Mouse (Mus musculus): ENCODE measurements at regions not wholly inside any gene's neighbourhood (a gene's known extent, or its start where the extent isn't known, plus 50 kb on each side); places are given as distances from the start of the nearest gene placed in this dataset.

DNA sequence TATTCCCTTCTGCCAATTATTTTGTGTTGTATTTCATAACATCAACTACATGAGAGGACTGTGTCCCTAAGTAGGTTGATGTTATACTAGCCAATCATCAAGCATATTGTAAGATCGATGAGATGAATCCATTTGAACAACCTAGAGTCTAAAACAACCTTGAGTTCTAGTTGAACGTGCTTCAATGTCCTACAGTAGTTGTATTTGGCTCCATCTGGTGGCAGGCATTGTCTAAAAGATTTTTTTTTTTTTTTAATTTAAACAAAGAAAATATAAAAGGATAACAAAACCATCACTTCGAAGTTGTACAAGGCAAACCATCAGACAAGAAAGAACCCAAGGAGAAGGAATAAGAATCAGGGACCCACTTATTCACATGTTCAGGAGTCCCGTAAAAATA is 114.4 kb downstream of the Pih1d3 start:
- DNase-seq (ENCODE audit: low read depth, low spot score) = no peak
- WGBS = 50% methylated on average over 4 of the region's 4 CpGs

DNA sequence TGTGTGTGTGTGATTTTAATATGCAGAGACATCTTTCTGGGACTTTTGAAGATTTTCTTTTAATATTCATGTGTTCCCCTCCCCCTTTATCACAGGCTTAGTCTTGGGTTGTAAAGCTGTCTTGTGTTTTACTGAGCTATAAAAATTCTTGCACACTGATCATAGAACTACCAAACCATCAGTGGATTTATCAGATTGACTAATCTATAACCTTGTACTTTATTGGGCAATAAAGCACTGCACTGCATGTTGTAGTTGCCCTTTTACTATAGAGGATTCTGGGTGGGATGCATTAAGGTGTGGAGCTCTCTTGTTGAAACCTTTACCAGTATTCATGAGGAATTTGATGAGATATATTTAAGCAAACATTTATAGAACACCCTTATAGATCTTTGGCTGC is 141.3 kb downstream of the Pih1d3 start:
- DNase-seq (ENCODE audit: low read depth, low spot score) = peak; percentile 8

DNA sequence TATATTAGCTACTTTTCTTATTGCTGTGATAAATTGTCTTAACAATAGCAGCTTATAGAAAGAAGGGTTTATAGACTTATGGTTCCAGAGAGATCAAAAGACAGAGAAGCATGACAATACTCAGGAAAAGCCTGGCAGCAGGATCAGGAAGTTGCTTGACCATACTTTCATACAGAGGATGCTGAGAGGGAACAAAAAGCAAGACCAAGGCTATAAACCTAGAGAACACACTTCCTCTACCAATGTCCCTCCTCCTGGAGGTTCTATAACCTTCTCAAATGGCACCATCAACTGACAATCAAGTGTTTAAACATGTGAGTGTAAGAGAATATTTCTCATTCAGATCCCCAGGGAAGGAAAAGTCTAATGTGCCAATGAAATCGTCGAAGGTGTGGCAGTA is 154.7 kb downstream of the Pih1d3 start:
- DNase-seq (ENCODE audit: low read depth, low spot score) = no peak

DNA sequence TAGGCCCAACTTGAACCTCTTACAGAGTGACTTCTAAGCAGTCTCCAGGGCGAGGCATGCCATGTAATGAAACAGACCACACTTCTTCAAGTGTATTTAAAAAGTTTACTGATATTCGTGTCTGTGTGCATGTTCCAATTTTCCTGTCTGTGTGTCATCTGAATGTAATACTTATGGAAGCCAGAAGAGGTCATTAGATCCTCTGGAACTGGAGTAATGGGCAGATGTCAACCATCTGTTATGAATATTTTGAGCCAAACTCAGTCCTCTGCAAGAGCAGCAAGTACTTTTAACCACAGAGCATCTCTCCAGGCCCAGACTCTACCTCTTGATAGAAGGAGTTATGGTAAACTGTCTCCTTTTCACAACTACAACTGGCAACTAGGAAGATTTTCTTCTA is 156.4 kb downstream of the Pih1d3 start:
- WGBS = 39% methylated on average over 2 of the region's 2 CpGs
- DNase-seq (ENCODE audit: low read depth, low spot score) = no peak

More for the DNA sequence above, 154.7 kb downstream of the Pih1d3 start:
- whole genome bisulfite sequencing = 41% methylated on average over 2 of the region's 2 CpGs

- no peak for DNase-seq (ENCODE audit: low read depth, low spot score)
- 79% methylated on average over 2 of the region's 2 CpGs for WGBS
Observed at GRCm38 (mm10) chr1:31380312-31380711, 157.7 kb downstream of the Pih1d3 start.

GRCm38 (mm10) chr1:31382192-31382591 is 159.6 kb downstream of the Pih1d3 start:
- DNase-seq (ENCODE audit: low read depth, low spot score) = no peak
- 74% methylated on average over 4 of the region's 4 CpGs for WGBS
